Mouse (Mus musculus) embryonic fibroblast, embryonic 13.5 days (primary cell): ENCODE data around the gene Btbd11. TPM values are rescaled to one million over a fixed set of nuclear protein-coding genes. Genes with fewer than 3 reads are reported as not detected.
"Not testable (repeated sequence)": the region's sequence is repeated elsewhere in the genome, so short reads cannot be mapped to it uniquely, and the experiment has no call there.

Experiments
- H3K27ac ChIP-seq: 2 replicates; pipeline ENCODE4 v1.5.1; 2012; ENCODE audit warnings: low read length, control low read depth, inconsistent platforms; ENCODE audit not compliant: insufficient read depth
- H3K4me1 ChIP-seq: 2 replicates; pipeline ENCODE4 v1.6.1; 2011; ENCODE audit warnings: low read length; ENCODE audit not compliant: control insufficient read depth, insufficient read depth
- H3K4me3 ChIP-seq: 2 replicates; pipeline ENCODE4 v1.5.1; 2011; ENCODE audit warnings: mild to moderate bottlenecking, control low read depth, low read length; ENCODE audit not compliant: insufficient read depth
- CTCF ChIP-seq: IDR thresholded peaks from 2 replicates; pipeline ENCODE4 v1.5.1; 2011; ENCODE audit warnings: mild to moderate bottlenecking, control low read depth, low read length, moderate library complexity, borderline replicate concordance; ENCODE audit not compliant: insufficient read depth
- POLR2A ChIP-seq: IDR thresholded peaks from 2 replicates; pipeline ENCODE4 v1.6.1; 2011; ENCODE audit warnings: low read depth, mild to moderate bottlenecking, control low read depth, low read length, moderate library complexity
- polyA plus RNA-seq: library from polyadenylated mRNA; stranded (reverse); fragments of >200 nt; gene quantifications from 2 replicates; pipeline ENCODE4 v1.2.4, GENCODE M21; 2011; ENCODE audit warnings: low read depth; ENCODE audit not compliant: missing spikeins, insufficient read length

Btbd11 gene
- polyA plus RNA-seq, 1 experiment, result 6.9 TPM

- H3K27ac ChIP-seq, result no peak overlapping the region
- peaks cover 9% of the 10 kb centered on the region for H3K4me1 ChIP-seq
- TF ChIP-seq CTCF, result no peak
- no peak for TF ChIP-seq POLR2A
- H3K4me3 ChIP-seq, result no peak overlapping the region
Measured at GRCm38 (mm10) chr10:85637580-85637979, 251.0 kb downstream of the Btbd11 start.

- H3K4me1 ChIP-seq, result peaks cover 9% of the 10 kb centered on the region
- H3K4me3 ChIP-seq, result no peak overlapping the region
- TF ChIP-seq POLR2A, result no peak
- no peak for TF ChIP-seq CTCF
- H3K27ac ChIP-seq, result no peak overlapping the region
Measured at GRCm38 (mm10) chr10:85638141-85638540, 251.5 kb downstream of the Btbd11 start.

DNA sequence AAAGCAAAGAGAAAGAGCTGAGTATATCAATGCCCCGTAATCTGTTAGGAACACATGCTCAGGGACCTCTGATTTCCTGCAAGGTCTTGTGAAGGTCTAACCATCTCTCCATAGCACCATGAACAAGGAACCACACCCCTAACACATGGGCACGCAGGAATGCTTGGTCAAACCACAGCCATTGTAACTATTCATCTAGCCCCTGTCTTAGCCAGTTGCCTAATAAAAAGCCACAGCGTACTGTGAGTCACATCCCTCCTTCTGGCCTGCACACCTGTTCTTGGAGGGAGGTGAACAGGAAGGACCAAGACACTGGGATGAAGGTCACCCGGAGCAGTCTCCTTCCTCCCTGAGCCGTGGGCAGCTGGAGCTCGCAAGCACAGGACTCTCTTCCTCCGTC is 253.0 kb downstream of the Btbd11 start:
- TF ChIP-seq CTCF, result no peak
- no peak for TF ChIP-seq POLR2A
- Histone ChIP-seq H3K4me3 (no peak overlapping the region), H3K27ac (no peak overlapping the region), H3K4me1 (peaks cover 15% of the 10 kb centered on the region)

GRCm38 (mm10) chr10:85640408-85640807 is 253.8 kb downstream of the Btbd11 start:
- Histone ChIP-seq H3K27ac (no peak overlapping the region), H3K4me3 (no peak overlapping the region), H3K4me1 (peaks cover 15% of the 10 kb centered on the region)
- TF ChIP-seq POLR2A (no peak), CTCF (no peak)

GRCm38 (mm10) chr10:85645346-85645745 is 258.7 kb downstream of the Btbd11 start:
- Histone ChIP-seq H3K27ac (no peak overlapping the region), H3K4me1 (peaks cover 6% of the 10 kb centered on the region), H3K4me3 (no peak overlapping the region)
- no peak for TF ChIP-seq CTCF
- no peak for TF ChIP-seq POLR2A

DNA sequence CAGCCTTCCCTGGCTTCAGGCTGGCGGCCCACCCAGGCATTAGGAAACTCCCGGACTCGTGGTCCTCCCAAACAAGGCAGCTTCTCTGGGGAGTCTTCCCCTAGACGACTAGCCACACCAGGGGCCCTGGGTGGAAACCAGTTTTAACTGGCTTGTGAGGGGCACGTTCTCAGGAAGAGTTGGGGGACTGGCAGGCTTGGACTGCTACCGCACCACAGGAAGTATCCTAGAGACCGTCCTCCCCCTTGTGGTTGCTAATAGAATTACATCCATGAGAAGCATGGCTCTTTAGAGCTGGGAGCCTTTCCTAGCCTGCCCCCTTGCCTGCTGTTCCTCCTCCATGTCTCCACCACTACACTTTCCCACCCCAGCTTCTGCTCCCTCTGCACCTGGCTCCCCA is 265.1 kb downstream of the Btbd11 start:
- TF ChIP-seq CTCF (peak; percentile 55; the same call in 1 of the 2 replicates), POLR2A (no peak)
- H3K4me1 ChIP-seq, result peaks cover 6% of the 10 kb centered on the region; the same call in 1 of the 2 replicates
- H3K4me3 ChIP-seq, result no peak overlapping the region
- no peak overlapping the region for H3K27ac ChIP-seq

DNA sequence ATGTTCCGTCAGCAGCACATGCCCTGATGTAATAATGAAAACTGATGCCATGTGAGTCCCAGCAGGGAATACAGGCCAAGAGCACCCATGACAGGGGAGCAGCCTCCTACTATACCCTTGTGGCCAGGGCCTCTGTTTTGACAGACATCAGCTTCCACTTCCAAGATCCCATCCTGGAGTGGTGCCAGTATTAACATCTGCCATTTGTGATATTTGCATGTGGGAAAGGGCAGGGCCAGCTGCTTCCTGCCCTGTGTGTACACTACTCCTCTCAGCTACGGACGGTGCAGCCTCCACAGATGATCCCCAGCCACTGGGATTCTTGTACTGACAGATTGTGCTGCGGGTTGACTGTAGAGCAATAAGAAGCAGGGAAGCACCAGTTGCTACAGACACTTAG is 269.3 kb downstream of the Btbd11 start:
- no peak overlapping the region for H3K27ac ChIP-seq
- no peak for TF ChIP-seq CTCF
- no peak for TF ChIP-seq POLR2A
- H3K4me1 ChIP-seq, result 0 out of 2 replicates have a peak, but pooled peaks cover 6% of the 10 kb centered on the region
- no peak overlapping the region for H3K4me3 ChIP-seq

GRCm38 (mm10) chr10:85657886-85658285 is 271.3 kb downstream of the Btbd11 start:
- no peak overlapping the region for H3K4me3 ChIP-seq
- TF ChIP-seq POLR2A (no peak), CTCF (no peak)
- no peak overlapping the region for H3K27ac ChIP-seq
- 0 out of 2 replicates have a peak, but pooled peaks cover 6% of the 10 kb centered on the region for H3K4me1 ChIP-seq

GRCm38 (mm10) chr10:85673512-85673921 is 286.9 kb downstream of the Btbd11 start:
- H3K4me3 ChIP-seq, result no peak overlapping the region
- TF ChIP-seq CTCF, result no peak
- no peak for TF ChIP-seq POLR2A
- H3K4me1 ChIP-seq, result no peaks in the 10 kb centered on the region
- H3K27ac ChIP-seq, result no peak overlapping the region

GRCm38 (mm10) chr10:85678635-85679034 is 292.0 kb downstream of the Btbd11 start:
- H3K4me3 ChIP-seq, result no peak overlapping the region

DNA sequence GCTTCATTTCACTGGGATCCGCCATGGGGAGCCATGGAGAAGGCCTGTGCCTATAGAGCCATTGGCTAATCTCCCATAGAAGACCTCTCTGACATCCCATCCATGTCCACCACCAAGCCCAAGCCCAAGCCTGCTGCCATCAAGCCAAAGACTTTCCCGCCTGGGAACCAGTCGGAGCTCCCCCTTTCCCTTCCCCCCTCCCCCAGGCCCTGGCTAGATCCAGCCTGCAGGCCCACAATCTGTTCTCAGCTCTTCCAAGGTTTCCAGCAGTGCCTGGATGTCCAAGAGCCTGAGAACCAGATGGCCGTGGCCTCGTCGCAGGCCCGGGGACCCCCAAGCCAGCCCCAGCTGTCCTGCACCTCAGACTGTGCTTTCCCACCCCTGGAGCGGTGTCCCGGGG is 295.8 kb downstream of the Btbd11 start:
- TF ChIP-seq CTCF, result no peak
- no peak for TF ChIP-seq POLR2A
- no peak overlapping the region for H3K4me3 ChIP-seq
- no peak overlapping the region for H3K27ac ChIP-seq
- H3K4me1 ChIP-seq, result no peaks in the 10 kb centered on the region

More at GRCm38 (mm10) chr10:85678635-85679034, 292.0 kb downstream of the Btbd11 start:
- TF ChIP-seq POLR2A (no peak), CTCF (no peak)
- no peak overlapping the region for H3K27ac ChIP-seq
- no peaks in the 10 kb centered on the region for H3K4me1 ChIP-seq

DNA sequence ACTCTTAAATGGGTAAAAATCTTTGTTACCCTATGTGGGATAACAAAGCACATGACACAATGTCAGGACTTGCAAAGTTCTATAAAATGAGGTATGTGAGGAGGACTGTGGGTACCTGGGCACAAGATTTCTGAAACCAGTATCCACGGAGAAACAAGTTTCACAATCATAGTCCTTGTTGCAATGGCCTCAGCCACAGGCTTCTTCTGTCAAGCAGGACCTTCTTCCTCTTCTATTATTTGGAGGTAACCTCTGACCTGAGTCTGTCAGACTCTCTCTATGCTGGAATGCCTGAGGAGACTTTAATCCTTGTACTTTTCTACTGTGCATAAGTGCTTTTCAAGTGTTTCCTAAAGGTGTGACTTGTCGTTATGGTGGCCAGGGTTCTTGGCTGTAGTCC is 307.8 kb downstream of the Btbd11 start:
- H3K4me3 ChIP-seq, H3K4me1 ChIP-seq, H3K27ac ChIP-seq: not testable (repeated sequence)
